Comparison of ENCODE assay signal across 8 mouse cellular contexts in the genomic region with DNA sequence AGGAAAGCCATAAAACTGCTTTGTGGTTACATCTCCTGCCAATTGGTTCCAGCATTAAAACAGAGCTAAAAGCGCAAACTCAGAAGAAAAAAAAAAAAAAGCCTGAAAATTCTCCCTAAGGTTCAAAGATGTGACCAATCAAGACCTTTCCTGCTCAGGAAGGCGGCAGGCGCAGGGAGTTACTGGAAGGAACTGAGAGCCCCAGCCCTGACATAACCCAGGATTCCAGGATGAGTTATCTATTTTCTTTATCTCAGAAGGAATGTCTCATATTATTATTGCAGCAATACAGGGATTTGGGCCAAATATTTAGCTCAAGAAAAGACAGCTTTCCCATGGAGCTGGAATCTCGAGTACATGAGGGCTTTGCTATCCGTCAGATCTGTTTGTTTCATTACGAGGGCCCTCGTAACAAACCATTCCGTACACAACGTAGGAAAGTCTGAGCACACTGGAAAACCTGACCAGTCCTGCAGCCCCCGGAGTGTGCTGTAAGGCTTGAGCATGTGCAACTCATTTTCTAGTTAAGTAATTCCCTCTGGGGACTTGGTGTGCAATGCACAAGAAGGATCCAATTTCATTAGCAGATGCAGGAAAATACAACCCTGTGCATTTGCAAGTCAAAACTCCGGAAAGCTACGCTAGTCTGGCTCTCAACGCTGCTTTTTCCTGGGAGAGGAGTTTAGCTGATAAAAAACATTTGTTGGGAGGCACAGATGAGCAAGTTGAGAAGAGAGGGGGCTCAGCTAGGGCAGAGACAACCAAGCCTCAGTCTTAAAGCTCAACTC. TPM values are rescaled to one million over a fixed set of nuclear protein-coding genes. Genes with fewer than 3 reads are reported as not detected.
A peak's percentile ranks its signal among the peaks of the same experiment; 100 is the strongest.
DNase-seq lines count a peak whose midpoint lies in the region; ATAC-seq lines count a peak whose summit lies in the region.

No protein-coding gene starts in this region.

- H3K9me3 ChIP-seq in forebrain, embryonic 13.5 days (replicated peaks), result no peaks in the 10 kb centered on the region
- 0 out of 2 replicates have a peak, but pooled peaks cover 3% of the 10 kb centered on the region for H3K9me3 ChIP-seq in hindbrain, embryonic 10.5 days
- H3K9me3 ChIP-seq in limb, embryonic 11.5 days (ENCODE audit: control insufficient read depth, low read length), result peaks cover 2% of the 10 kb centered on the region; the same call in 1 of the 2 replicates
- no peaks in the 10 kb centered on the region for H3K9me3 ChIP-seq in midbrain, embryonic 16.5 days (replicated peaks; ENCODE audit: control insufficient read depth, low read length, poor library complexity, severe bottlenecking)

- H3K27me3 ChIP-seq in forebrain, embryonic 13.5 days, result no peaks in the 10 kb centered on the region
- H3K27me3 ChIP-seq in hindbrain, embryonic 10.5 days (ENCODE audit: insufficient read depth, poor library complexity, severe bottlenecking), result no peaks in the 10 kb centered on the region
- H3K27me3 ChIP-seq in limb, embryonic 11.5 days (ENCODE audit: control insufficient read depth, insufficient read depth, low read length), result no peaks in the 10 kb centered on the region
- no peaks in the 10 kb centered on the region for H3K27me3 ChIP-seq in midbrain, embryonic 16.5 days (ENCODE audit: control insufficient read depth, insufficient read depth, low read depth, low read length)

- peak overlapping the region; percentile 25 for H3K4me3 ChIP-seq in forebrain, embryonic 13.5 days
- peak overlapping the region; percentile 44 for H3K4me3 ChIP-seq in hindbrain, embryonic 10.5 days
- peak overlapping the region; percentile 67 for H3K4me3 ChIP-seq in limb, embryonic 11.5 days (ENCODE audit: low read depth, low read length)
- H3K4me3 ChIP-seq in midbrain, embryonic 16.5 days (ENCODE audit: low read depth, low read length), result peak overlapping the region; percentile 13; the same call in 1 of the 2 replicates

- 12% methylated on average over 13 of the region's 13 CpGs for WGBS in forebrain, embryonic 13.5 days
- WGBS in hindbrain, embryonic 10.5 days, result 24% methylated on average over 13 of the region's 13 CpGs
- WGBS in limb, embryonic 11.5 days, result 1% methylated on average over 13 of the region's 13 CpGs
- 9% methylated on average over 13 of the region's 13 CpGs for WGBS in midbrain, embryonic 16.5 days

- H3K4me2 ChIP-seq in forebrain, embryonic 13.5 days, result peak overlapping the region; percentile 44
- H3K4me2 ChIP-seq in limb, embryonic 11.5 days (ENCODE audit: low read depth, severe bottlenecking), result peak overlapping the region; percentile 87
- H3K4me2 ChIP-seq in midbrain, embryonic 16.5 days (ENCODE audit: low read length), result peak overlapping the region; percentile 34

- peaks cover 14% of the 10 kb centered on the region for H3K36me3 ChIP-seq in forebrain, embryonic 13.5 days (ENCODE audit: poor library complexity, severe bottlenecking)
- H3K36me3 ChIP-seq in hindbrain, embryonic 10.5 days, result peaks cover 13% of the 10 kb centered on the region
- H3K36me3 ChIP-seq in limb, embryonic 11.5 days (ENCODE audit: control insufficient read depth, insufficient read depth, low read length), result peaks cover 3% of the 10 kb centered on the region; the same call in 1 of the 2 replicates
- H3K36me3 ChIP-seq in midbrain, embryonic 16.5 days (ENCODE audit: control insufficient read depth, insufficient read depth, low read length), result no peaks in the 10 kb centered on the region

- H3K9ac ChIP-seq in forebrain, embryonic 13.5 days, result peak overlapping the region; percentile 66
- peak overlapping the region; percentile 88 for H3K9ac ChIP-seq in limb, embryonic 11.5 days (ENCODE audit: low read length)
- H3K9ac ChIP-seq in midbrain, embryonic 16.5 days (ENCODE audit: low read depth, low read length), result peak overlapping the region; percentile 4; the same call in 1 of the 2 replicates

- peak; percentile 16 for DNase-seq in ovary, postnatal 36 days (ENCODE audit: low spot score)
- DNase-seq in ovary, postnatal 10 days (ENCODE audit: low spot score), result no peak
- DNase-seq in hindbrain, embryonic 10.5 days (ENCODE audit: low spot score), result peak; percentile 62
- DNase-seq in limb, embryonic 11.5 days (ENCODE audit: low spot score), result peak; percentile 84
- no peak for DNase-seq in right cerebral cortex, postnatal 25 days
- DNase-seq in cerebellum, postnatal 4 days (ENCODE audit: low spot score in 2 of 2), result no peak

- H3K27ac ChIP-seq in forebrain, embryonic 13.5 days, result peak overlapping the region; percentile 96
- H3K27ac ChIP-seq in hindbrain, embryonic 10.5 days, result peak overlapping the region; percentile 87
- peak overlapping the region; percentile 98 for H3K27ac ChIP-seq in limb, embryonic 11.5 days (replicated peaks; ENCODE audit: low read depth, low read length)
- peak overlapping the region; percentile 74 for H3K27ac ChIP-seq in midbrain, embryonic 16.5 days (ENCODE audit: low read length)

- peak; percentile 83 for ATAC-seq in forebrain, embryonic 13.5 days
- ATAC-seq in limb, embryonic 11.5 days (ENCODE audit: insufficient number of reproducible peaks, low FRiP score, low TSS enrichment, low read depth), result peak; percentile 84; the same call in 1 of the 2 replicates
- 0 out of 2 replicates have a peak, but pooled peaks have one; percentile 32 for ATAC-seq in midbrain, embryonic 16.5 days

- H3K4me1 ChIP-seq in forebrain, embryonic 13.5 days, result peaks cover 42% of the 10 kb centered on the region
- peaks cover 34% of the 10 kb centered on the region for H3K4me1 ChIP-seq in hindbrain, embryonic 10.5 days (replicated peaks)
- 0 out of 2 replicates have a peak, but pooled peaks cover 2% of the 10 kb centered on the region for H3K4me1 ChIP-seq in limb, embryonic 11.5 days (ENCODE audit: control insufficient read depth, insufficient read depth, low read length)
- peaks cover 22% of the 10 kb centered on the region for H3K4me1 ChIP-seq in midbrain, embryonic 16.5 days (ENCODE audit: control insufficient read depth, insufficient read depth, low read length)

RNA-seq across cellular contexts. Expression of gene Cers5, which starts 45.8 kb away (rescaled TPM):
- polyA plus RNA-seq in forebrain, embryonic 13.5 days (2015; fragmentation: Nextera tagmentation; extraction: Ambion mirVana), result 62.6 and 67.2 TPM in 2 replicates
- polyA plus RNA-seq in hindbrain, embryonic 10.5 days (2016; fragmentation: Nextera tagmentation; extraction: Ambion mirVana), result 59.1 and 61.3 TPM in 2 replicates
- 70.9 and 75.3 TPM in 2 replicates for polyA plus RNA-seq in limb, embryonic 11.5 days (2014; fragmentation: Nextera tagmentation; extraction: Ambion mirVana)
- 79.7 and 83.8 TPM in 2 replicates for polyA plus RNA-seq in midbrain, embryonic 16.5 days (2015; fragmentation: Nextera tagmentation; extraction: Ambion mirVana)

RNA-seq across cellular contexts. Expression of gene Lima1, which starts 56.7 kb away (rescaled TPM):
- polyA plus RNA-seq in forebrain, embryonic 13.5 days (2015; fragmentation: Nextera tagmentation; extraction: Ambion mirVana), result 33.5 and 37.5 TPM in 2 replicates
- polyA plus RNA-seq in hindbrain, embryonic 10.5 days (2016; fragmentation: Nextera tagmentation; extraction: Ambion mirVana), result 29.5 and 33.4 TPM in 2 replicates
- 72.9 and 77.3 TPM in 2 replicates for polyA plus RNA-seq in limb, embryonic 11.5 days (2014; fragmentation: Nextera tagmentation; extraction: Ambion mirVana)
- polyA plus RNA-seq in midbrain, embryonic 16.5 days (2015; fragmentation: Nextera tagmentation; extraction: Ambion mirVana), result 11.8 and 15.2 TPM in 2 replicates

Comparison
In these comparisons a context has a peak if more than half of its experiments do, and no peak if none do; other contexts are left out.
1. DNase-seq: peak in ovary, postnatal 36 days (single experiment), hindbrain, embryonic 10.5 days (single experiment) and limb, embryonic 11.5 days (single experiment); none in ovary, postnatal 10 days (single experiment), right cerebral cortex, postnatal 25 days (single experiment) and cerebellum, postnatal 4 days (0 of 2).
2. ATAC-seq: peak in every context shown above with its lines; median percentile 84 in limb, embryonic 11.5 days; 83 in forebrain, embryonic 13.5 days; 32 in midbrain, embryonic 16.5 days.
3. H3K4me2 ChIP-seq: peak in every context shown above with its lines; median percentile 87 in limb, embryonic 11.5 days; 44 in forebrain, embryonic 13.5 days; 34 in midbrain, embryonic 16.5 days.
4. H3K4me3 ChIP-seq: peak in every context shown above with its lines; median percentile 67 in limb, embryonic 11.5 days; 44 in hindbrain, embryonic 10.5 days; 25 in forebrain, embryonic 13.5 days; 13 in midbrain, embryonic 16.5 days.
5. H3K9ac ChIP-seq: peak in every context shown above with its lines; median percentile 88 in limb, embryonic 11.5 days; 66 in forebrain, embryonic 13.5 days; 4 in midbrain, embryonic 16.5 days.
6. Peak in every context shown above with its lines, with median percentiles within 50 percentile points of each other: H3K27ac ChIP-seq.